Mouse (Mus musculus) urinary bladder, postnatal 25 days (tissue): ENCODE measurements at regions not wholly inside any gene's neighbourhood (a gene's known extent, or its start where the extent isn't known, plus 50 kb on each side); places are given as distances from the start of the nearest gene placed in this dataset.

Experiments used
- DNase-seq: peaks from one replicate; pipeline ENCODE4 v3.0.0; 2022; ENCODE audit warnings: low spot score

- no peak for DNase-seq
Observed at GRCm38 (mm10) chr5:51922973-51923372, 267.3 kb downstream of the Dhx15 start.

GRCm38 (mm10) chr5:51922494-51922893 is 267.8 kb downstream of the Dhx15 start:
- no peak for DNase-seq

GRCm38 (mm10) chr5:51917812-51918448 is 272.4 kb downstream of the Dhx15 start:
- no peak for DNase-seq

- no peak for DNase-seq
Observed at GRCm38 (mm10) chr5:51914731-51915130, 275.6 kb downstream of the Dhx15 start.

- DNase-seq: no peak
Observed at GRCm38 (mm10) chr5:51908861-51909260, 281.5 kb downstream of the Dhx15 start.

GRCm38 (mm10) chr5:51906315-51907109 is 283.8 kb downstream of the Dhx15 start:
- DNase-seq: no peak

GRCm38 (mm10) chr5:51894159-51894558 is 296.2 kb downstream of the Dhx15 start:
- no peak for DNase-seq

GRCm38 (mm10) chr5:51891341-51891740 is 299.0 kb downstream of the Dhx15 start:
- DNase-seq: no peak

GRCm38 (mm10) chr5:51888404-51888803 is 301.9 kb downstream of the Dhx15 start:
- no peak for DNase-seq

- DNase-seq: no peak
Observed at GRCm38 (mm10) chr5:51882594-51882993, 307.7 kb downstream of the Dhx15 start.

GRCm38 (mm10) chr5:51882173-51882572 is 308.1 kb downstream of the Dhx15 start:
- no peak for DNase-seq

- no peak for DNase-seq
Observed at GRCm38 (mm10) chr5:51876846-51877245, 309.3 kb upstream of the Ppargc1a start.

GRCm38 (mm10) chr5:51873571-51873970 is 306.0 kb upstream of the Ppargc1a start:
- no peak for DNase-seq

- DNase-seq: no peak
Observed at GRCm38 (mm10) chr5:51871735-51872134, 304.2 kb upstream of the Ppargc1a start.

GRCm38 (mm10) chr5:51868223-51868713 is 300.7 kb upstream of the Ppargc1a start:
- DNase-seq: no peak

- no peak for DNase-seq
Observed at GRCm38 (mm10) chr5:51866002-51866401, 298.5 kb upstream of the Ppargc1a start.

GRCm38 (mm10) chr5:51860496-51860895 is 293.0 kb upstream of the Ppargc1a start:
- no peak for DNase-seq

GRCm38 (mm10) chr5:51853456-51854124 is 286.1 kb upstream of the Ppargc1a start:
- no peak for DNase-seq

GRCm38 (mm10) chr5:51850091-51850490 is 282.6 kb upstream of the Ppargc1a start:
- DNase-seq: no peak

- DNase-seq: no peak
Observed at GRCm38 (mm10) chr5:51849236-51849635, 281.7 kb upstream of the Ppargc1a start.

GRCm38 (mm10) chr5:51842189-51842588 is 274.7 kb upstream of the Ppargc1a start:
- DNase-seq: no peak

GRCm38 (mm10) chr5:51841763-51842162 is 274.2 kb upstream of the Ppargc1a start:
- DNase-seq: no peak
